In genomic region chr1:119053872-119054354, GRCm38 (mm10) we compare ENCODE assay signal across 8 mouse cellular contexts. TPM values are rescaled to one million over a fixed set of nuclear protein-coding genes. Genes with fewer than 3 reads are reported as not detected.
DNase-seq lines count a peak whose midpoint lies in the region; ATAC-seq lines count a peak whose summit lies in the region.

No protein-coding gene starts in this region.

- H3K4me2 ChIP-seq in heart, embryonic 12.5 days, result peak overlapping the region; percentile 96
- peak overlapping the region; percentile 84 for H3K4me2 ChIP-seq in limb, embryonic 13.5 days (replicated peaks)
- H3K4me2 ChIP-seq in neural tube, embryonic 13.5 days, result peak overlapping the region; percentile 96

- H3K27me3 ChIP-seq in heart, embryonic 12.5 days (replicated peaks), result peaks cover 21% of the 10 kb centered on the region
- H3K27me3 ChIP-seq in limb, embryonic 13.5 days, result no peaks in the 10 kb centered on the region
- peaks cover 47% of the 10 kb centered on the region for H3K27me3 ChIP-seq in neural tube, embryonic 13.5 days

- DNase-seq in adrenal gland, postnatal 36 days, result peak; percentile 16 to 44
- no peak for DNase-seq in adrenal gland, adult (ENCODE audit: inconsistent age in 2 of 2, low spot score in 1 of 2)
- DNase-seq in right cerebral cortex, postnatal 14 days, result peak; percentile 32
- no peak for DNase-seq in right cerebral cortex, postnatal 25 days
- no peak for DNase-seq in yolk sac, embryonic 10.5 days (ENCODE audit: low spot score)

- H3K4me1 ChIP-seq in heart, embryonic 12.5 days (replicated peaks), result peaks cover 18% of the 10 kb centered on the region
- H3K4me1 ChIP-seq in limb, embryonic 13.5 days, result peaks cover 52% of the 10 kb centered on the region
- H3K4me1 ChIP-seq in neural tube, embryonic 13.5 days (replicated peaks), result peaks cover 58% of the 10 kb centered on the region

- H3K9me3 ChIP-seq in heart, embryonic 12.5 days (replicated peaks), result no peaks in the 10 kb centered on the region
- H3K9me3 ChIP-seq in limb, embryonic 13.5 days, result no peaks in the 10 kb centered on the region
- no peaks in the 10 kb centered on the region for H3K9me3 ChIP-seq in neural tube, embryonic 13.5 days

- H3K9ac ChIP-seq in heart, embryonic 12.5 days, result peak overlapping the region; percentile 66
- H3K9ac ChIP-seq in limb, embryonic 13.5 days, result peak overlapping the region; percentile 95
- peak overlapping the region; percentile 67 for H3K9ac ChIP-seq in neural tube, embryonic 13.5 days

- ATAC-seq in heart, embryonic 12.5 days (ENCODE audit: insufficient number of reproducible peaks, low FRiP score), result peak; percentile 7
- ATAC-seq in limb, embryonic 13.5 days (ENCODE audit: low FRiP score, low read depth), result peak; percentile 59
- peak; percentile 62 for ATAC-seq in neural tube, embryonic 13.5 days (ENCODE audit: low read depth)

- H3K27ac ChIP-seq in heart, embryonic 12.5 days (ENCODE audit: poor library complexity, severe bottlenecking), result no peak overlapping the region
- peak overlapping the region; percentile 97 for H3K27ac ChIP-seq in limb, embryonic 13.5 days
- peak overlapping the region; percentile 79 for H3K27ac ChIP-seq in neural tube, embryonic 13.5 days (replicated peaks)

- H3K36me3 ChIP-seq in heart, embryonic 12.5 days, result no peaks in the 10 kb centered on the region
- no peaks in the 10 kb centered on the region for H3K36me3 ChIP-seq in limb, embryonic 13.5 days
- no peaks in the 10 kb centered on the region for H3K36me3 ChIP-seq in neural tube, embryonic 13.5 days

- WGBS in heart, embryonic 12.5 days, result under 1% methylated on average over 25 of the region's 25 CpGs
- WGBS in limb, embryonic 13.5 days, result 0% methylated on average over 25 of the region's 25 CpGs
- WGBS in neural tube, embryonic 13.5 days, result under 1% methylated on average over 25 of the region's 25 CpGs

- H3K4me3 ChIP-seq in heart, embryonic 12.5 days, result peak overlapping the region; percentile 51
- H3K4me3 ChIP-seq in limb, embryonic 13.5 days, result peak overlapping the region; percentile 78
- peak overlapping the region; percentile 54 for H3K4me3 ChIP-seq in neural tube, embryonic 13.5 days

RNA-seq across cellular contexts. Expression of gene Gli2, which starts 0.5 kb away (rescaled TPM):
- total RNA-seq in adrenal gland, postnatal 36 days (2021), result under 1 TPM; 0.60 to 0.66 TPM
- 3.3 and 4.0 TPM in 2 replicates for polyA plus RNA-seq in heart, embryonic 12.5 days (2016; fragmentation: Nextera tagmentation; extraction: Ambion mirVana)
- polyA plus RNA-seq in limb, embryonic 13.5 days (2015; fragmentation: Nextera tagmentation; extraction: Ambion mirVana), result 17.7 and 18.2 TPM in 2 replicates
- 1.9 and 3.8 TPM in 2 replicates for polyA plus RNA-seq in neural tube, embryonic 13.5 days (2015; fragmentation: Nextera tagmentation; extraction: Ambion mirVana)

Comparison
In these comparisons a context has a peak if more than half of its experiments do, and no peak if none do; other contexts are left out.
1. DNase-seq: peak in adrenal gland, postnatal 36 days (2 of 2) and right cerebral cortex, postnatal 14 days (single experiment); none in adrenal gland, adult (0 of 2), right cerebral cortex, postnatal 25 days (single experiment) and yolk sac, embryonic 10.5 days (single experiment).
2. ATAC-seq: peak in every context shown above with its lines; median percentile 62 in neural tube, embryonic 13.5 days; 59 in limb, embryonic 13.5 days; 7 in heart, embryonic 12.5 days.
3. Peak in every context shown above with its lines, with median percentiles within 50 percentile points of each other: H3K4me2 ChIP-seq, H3K4me3 ChIP-seq and H3K9ac ChIP-seq.